Mouse (Mus musculus) heart, postnatal 0 days (tissue): Measurements from ENCODE around the gene Tdpoz4. TPM values are rescaled to one million over a fixed set of nuclear protein-coding genes. Genes with fewer than 3 reads are reported as not detected.
"Not testable (repeated sequence)": the region's sequence is repeated elsewhere in the genome, so short reads cannot be mapped to it uniquely, and the experiment has no call there.

Experiments used
- ATAC-seq: fragments of 200-750 bp; cut with Nextera tagmentation; 2 replicates; pipeline ENCODE4 v1.8.0; 2017; ENCODE audit warnings: low read depth, moderate number of reproducible peaks, moderate library complexity; ENCODE audit not compliant: insufficient read depth
- DNase-seq: peaks from one replicate; pipeline ENCODE4 v3.0.0-alpha.2; 2016; ENCODE audit warnings: low spot score
- H3K27ac ChIP-seq: fragments of 300-500 bp; sonication (generic); 2 replicates; pipeline ENCODE4 v1.5.1; 2014; ENCODE audit warnings: low read depth, mild to moderate bottlenecking
- H3K27me3 ChIP-seq: fragments of 300-500 bp; sonication (generic); 2 replicates; pipeline ENCODE4 v1.6.1; 2014; ENCODE audit warnings: low read length, mixed read lengths; ENCODE audit not compliant: control insufficient read depth, insufficient read depth
- H3K36me3 ChIP-seq: fragments of 300-500 bp; sonication (generic); replicated peaks from 2 replicates; pipeline ENCODE4 v1.6.1; 2014; ENCODE audit warnings: low read length, mixed read lengths; ENCODE audit not compliant: control insufficient read depth, insufficient read depth
- H3K4me1 ChIP-seq: fragments of 300-500 bp; sonication (generic); 2 replicates; pipeline ENCODE4 v1.6.1; 2014; ENCODE audit warnings: antibody characterized with exemption; ENCODE audit not compliant: control insufficient read depth, insufficient read depth
- H3K4me2 ChIP-seq: fragments of 300-500 bp; sonication (generic); 2 replicates; pipeline ENCODE4 v1.6.1; 2014; ENCODE audit warnings: low read depth, mild to moderate bottlenecking, low read length, moderate library complexity
- H3K4me3 ChIP-seq: fragments of 300-500 bp; sonication (generic); 2 replicates; pipeline ENCODE4 v1.5.1; 2014; ENCODE audit warnings: low read depth, low read length
- H3K9ac ChIP-seq: fragments of 300-500 bp; sonication (generic); replicated peaks from 2 replicates; pipeline ENCODE4 v1.6.1; 2014; ENCODE audit warnings: low read depth, low read length, mixed read lengths
- H3K9me3 ChIP-seq: fragments of 300-500 bp; sonication (generic); replicated peaks from 2 replicates; pipeline ENCODE4 v1.6.1; 2016; ENCODE audit warnings: low read length; ENCODE audit not compliant: control insufficient read depth
- WGBS: fragments of 180-500 bp; shearing (Covaris S2); extraction: QIAGEN DNeasy Blood & Tissue Kit; methylation state at CpG from one replicate; pipeline ENCODE4 v1.1.7; 2014; 5-methylcytosine and 5-hydroxymethylcytosine counted together
- polyA plus RNA-seq: library from polyadenylated mRNA; unstranded; fragments of >200 nt; fragmentation: Nextera tagmentation; extraction: Ambion mirVana; gene quantifications from 2 replicates; pipeline ENCODE4 v1.2.1, GENCODE M21; 2015
- total RNA-seq: library from RNA; depleted of rRNA; stranded (reverse); fragments of >200 nt; gene quantifications from 2 replicates; pipeline ENCODE4 v1.2.3, GENCODE M21; 2014; ENCODE audit warnings: low replicate concordance; rRNA removed

Tdpoz4 gene
- total RNA-seq (not detected in 2 replicates), polyA plus RNA-seq (not detected in 2 replicates)

DNA sequence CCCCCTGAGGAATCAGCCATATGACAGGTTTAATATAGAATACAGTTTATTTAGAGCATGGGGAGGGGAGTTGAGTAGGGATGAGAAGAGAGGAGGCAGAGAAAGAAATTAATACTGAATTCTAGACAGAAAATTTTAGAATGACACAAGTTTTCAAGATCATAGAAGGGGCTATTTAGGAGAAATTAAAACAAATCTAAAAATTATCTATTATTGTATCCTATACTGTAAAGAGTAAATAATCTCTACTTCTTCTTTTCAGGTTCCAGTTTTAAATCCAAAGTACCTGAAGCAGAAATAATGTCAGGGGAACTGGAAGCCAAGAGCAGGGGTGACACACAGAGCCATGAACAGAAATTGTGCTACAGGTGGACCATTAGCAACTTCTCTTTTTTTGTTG is at the start of gene Tdpoz4:
Gene Tdpoz4, plus strand, starts transcription at position 301 of the 400 bp plus-strand sequence.
- not testable (repeated sequence) for ATAC-seq, H3K9ac ChIP-seq

DNA sequence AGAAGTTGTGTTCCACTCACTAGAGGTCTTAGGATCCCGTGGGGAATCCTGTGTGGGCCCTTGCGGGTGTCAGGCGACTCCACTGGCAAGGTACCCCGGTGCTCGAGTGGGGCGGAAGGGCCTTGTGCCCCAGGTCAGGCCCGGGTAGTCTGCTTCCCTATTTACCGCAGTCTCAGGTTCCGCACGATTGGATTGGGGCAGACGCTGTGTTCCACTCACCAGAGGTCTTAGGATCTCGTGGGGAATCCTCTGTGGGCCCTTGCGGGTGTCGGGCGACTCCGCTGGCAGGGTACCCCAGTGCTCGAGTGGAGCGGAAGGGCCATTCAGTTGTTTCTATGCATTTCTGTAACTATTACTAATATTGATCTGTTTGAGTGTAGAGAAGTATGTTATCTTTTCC is 42.2 kb upstream of the Tdpoz4 start:
- not testable (repeated sequence) for H3K4me2 ChIP-seq, H3K9ac ChIP-seq, H3K36me3 ChIP-seq, H3K9me3 ChIP-seq, ATAC-seq, H3K4me1 ChIP-seq, H3K27ac ChIP-seq, H3K27me3 ChIP-seq, H3K4me3 ChIP-seq, DNase-seq
- 89% methylated on average over 18 of the region's 18 CpGs for WGBS

More for the DNA sequence above, at the start of gene Tdpoz4:
- H3K27me3 ChIP-seq, H3K36me3 ChIP-seq, H3K9me3 ChIP-seq, DNase-seq, H3K27ac ChIP-seq, H3K4me3 ChIP-seq, H3K4me2 ChIP-seq, H3K4me1 ChIP-seq: not testable (repeated sequence)

DNA sequence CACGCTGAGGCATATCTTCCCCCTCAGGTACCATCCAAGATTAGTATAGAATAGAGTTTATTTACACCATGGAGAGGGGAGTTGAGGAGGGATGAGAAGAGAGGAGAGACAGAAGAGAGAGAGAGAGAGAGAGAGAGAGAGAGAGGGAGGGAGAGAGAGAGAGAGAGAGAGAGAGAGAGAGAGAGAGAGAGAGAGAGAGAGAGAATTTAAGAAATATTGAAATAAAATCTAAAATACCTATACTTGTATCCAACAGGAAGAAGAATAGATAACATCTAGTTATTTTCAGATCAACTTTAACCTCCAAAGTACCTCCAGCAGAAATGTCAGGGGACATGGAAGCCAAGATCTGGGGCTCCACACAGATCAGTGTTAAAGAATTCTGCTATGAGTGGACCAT is 23.5 kb upstream of the Tdpoz4 start, which contains the start of gene Gm5773:
Gene Gm5773, plus strand, starts transcription at position 301 of the 400 bp plus-strand sequence.
- DNase-seq, H3K27me3 ChIP-seq, H3K4me3 ChIP-seq, H3K9me3 ChIP-seq, H3K27ac ChIP-seq, H3K4me2 ChIP-seq, H3K9ac ChIP-seq, ATAC-seq, H3K36me3 ChIP-seq, H3K4me1 ChIP-seq: not testable (repeated sequence)
- 62% methylated on average over 1 of the region's 1 CpGs for WGBS

DNA sequence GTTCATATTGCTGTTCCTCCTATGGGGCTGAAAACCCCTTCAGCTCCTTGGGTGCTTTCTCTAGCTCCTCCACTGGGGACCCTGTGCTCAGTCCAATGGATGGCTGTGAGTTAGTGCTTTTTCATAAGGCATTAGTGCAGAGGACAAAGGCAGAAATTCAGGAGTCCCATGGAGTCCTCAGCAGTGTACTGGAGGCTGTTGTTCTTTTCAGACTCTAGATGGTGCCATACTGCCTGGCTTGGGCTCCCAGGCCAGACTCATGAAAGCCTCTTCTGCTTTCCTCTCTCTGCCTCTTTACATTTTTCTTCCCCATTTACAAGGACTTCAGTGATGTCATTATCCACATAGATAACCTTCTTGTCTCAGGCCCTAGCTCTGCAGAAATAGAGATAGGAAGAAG is 17.1 kb downstream of the Tdpoz4 start:
- H3K4me3 ChIP-seq, H3K9ac ChIP-seq, H3K4me2 ChIP-seq, H3K27ac ChIP-seq, H3K4me1 ChIP-seq, H3K9me3 ChIP-seq, DNase-seq, ATAC-seq, H3K27me3 ChIP-seq, H3K36me3 ChIP-seq: not testable (repeated sequence)

DNA sequence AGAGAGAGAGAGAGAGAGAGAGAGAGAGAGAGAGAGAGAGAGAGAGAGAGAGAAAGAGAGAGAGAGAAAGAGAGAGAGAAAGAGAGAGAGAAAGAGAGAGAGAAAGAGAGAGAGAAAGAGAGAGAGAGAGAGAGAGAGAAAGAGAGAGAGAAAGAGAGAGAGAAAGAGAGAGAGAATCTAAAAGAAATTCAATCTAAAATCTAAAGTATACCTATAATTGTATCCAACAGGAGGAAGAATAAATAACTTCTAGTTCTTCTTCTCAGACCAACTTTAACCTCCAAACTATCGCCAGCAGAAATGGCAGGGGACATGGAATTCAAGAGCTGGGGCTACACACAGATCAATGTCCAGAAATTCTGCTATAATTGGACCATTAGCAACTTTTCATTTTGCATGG is 29.5 kb downstream of the Tdpoz4 start, which contains the start of gene Tdpoz3:
Gene Tdpoz3, plus strand, starts transcription at position 301 of the 400 bp plus-strand sequence.
- DNase-seq, ATAC-seq, H3K27ac ChIP-seq, H3K9ac ChIP-seq, H3K4me2 ChIP-seq, H3K9me3 ChIP-seq, H3K36me3 ChIP-seq, H3K4me1 ChIP-seq, H3K27me3 ChIP-seq, H3K4me3 ChIP-seq: not testable (repeated sequence)
- 56% methylated on average over 1 of the region's 1 CpGs for WGBS

Other genes with a start within 250 kb of the Tdpoz4 start
- 199 and 247 TPM in 2 replicates for gene S100a10, start 241.3 kb upstream of the Tdpoz4 start, total RNA-seq
- 174 and 192 TPM in 2 replicates for gene S100a10, start 241.3 kb upstream of the Tdpoz4 start, polyA plus RNA-seq
- not detected in 2 replicates for gene Tdpoz2, start 143.7 kb upstream of the Tdpoz4 start, total RNA-seq
- not detected in 2 replicates for gene Tdpoz2, start 143.7 kb upstream of the Tdpoz4 start, polyA plus RNA-seq
- not detected in 2 replicates for gene Tdpoz1, start 120.1 kb upstream of the Tdpoz4 start, total RNA-seq
- gene Tdpoz1, start 120.1 kb upstream of the Tdpoz4 start, polyA plus RNA-seq, result not detected in 2 replicates
- not detected in 2 replicates for gene Gm37596, start 103.3 kb upstream of the Tdpoz4 start, total RNA-seq
- not detected in 2 replicates for gene Gm37596, start 103.3 kb upstream of the Tdpoz4 start, polyA plus RNA-seq
- gene Gm5773, start 23.4 kb upstream of the Tdpoz4 start, total RNA-seq, result not detected in 2 replicates
- gene Gm5773, start 23.4 kb upstream of the Tdpoz4 start, polyA plus RNA-seq, result not detected in 2 replicates
- gene Tdpoz3, start 29.6 kb downstream of the Tdpoz4 start, total RNA-seq, result not detected in 2 replicates
- not detected in 2 replicates for gene Tdpoz3, start 29.6 kb downstream of the Tdpoz4 start, polyA plus RNA-seq
- not detected in 2 replicates for gene Gm9117, start 147.1 kb downstream of the Tdpoz4 start, total RNA-seq
- not detected in 2 replicates for gene Gm9117, start 147.1 kb downstream of the Tdpoz4 start, polyA plus RNA-seq
- gene Tdpoz5, start 164.9 kb downstream of the Tdpoz4 start, total RNA-seq, result not detected in 2 replicates
- not detected in 2 replicates for gene Tdpoz5, start 164.9 kb downstream of the Tdpoz4 start, polyA plus RNA-seq